Mouse (Mus musculus) limb, embryonic 13.5 days (tissue): Measurements from ENCODE around the gene 1700037H04Rik. TPM values are rescaled to one million over a fixed set of nuclear protein-coding genes. Genes with fewer than 3 reads are reported as not detected.
A peak's percentile ranks its signal among the peaks of the same experiment; 100 is the strongest.
"Not testable (repeated sequence)": the region's sequence is repeated elsewhere in the genome, so short reads cannot be mapped to it uniquely, and the experiment has no call there.

Experiments
- ATAC-seq: fragments of 200-750 bp; cut with Nextera tagmentation; 2 replicates; pipeline ENCODE4 v1.8.0; 2017; ENCODE audit warnings: low read depth, moderate number of reproducible peaks, moderate TSS enrichment; ENCODE audit not compliant: low FRiP score
- H3K27ac ChIP-seq: fragments of 300-500 bp; sonication (generic); 2 replicates; pipeline ENCODE4 v1.5.1; 2015; ENCODE audit warnings: inconsistent platforms, mild to moderate bottlenecking, moderate library complexity
- H3K27me3 ChIP-seq: fragments of 300-500 bp; sonication (generic); 2 replicates; pipeline ENCODE4 v1.6.1; 2015; ENCODE audit warnings: mild to moderate bottlenecking, inconsistent platforms
- H3K36me3 ChIP-seq: fragments of 300-500 bp; sonication (generic); 2 replicates; pipeline ENCODE4 v1.6.1; 2015; ENCODE audit warnings: inconsistent platforms, mild to moderate bottlenecking, moderate library complexity
- H3K4me1 ChIP-seq: fragments of 300-500 bp; sonication (generic); 2 replicates; pipeline ENCODE4 v1.6.1; 2015; ENCODE audit warnings: inconsistent platforms
- H3K4me2 ChIP-seq: fragments of 300-500 bp; sonication (generic); replicated peaks from 2 replicates; pipeline ENCODE4 v1.6.1; 2015; ENCODE audit warnings: inconsistent platforms, mild to moderate bottlenecking, moderate library complexity
- H3K4me3 ChIP-seq: fragments of 300-500 bp; sonication (generic); 2 replicates; pipeline ENCODE4 v1.5.1; 2015; ENCODE audit warnings: moderate library complexity, mild to moderate bottlenecking, inconsistent platforms
- H3K9ac ChIP-seq: fragments of 300-500 bp; sonication (generic); 2 replicates; pipeline ENCODE4 v1.6.1; 2015; ENCODE audit warnings: mild to moderate bottlenecking, inconsistent platforms
- H3K9me3 ChIP-seq: fragments of 300-500 bp; sonication (generic); 2 replicates; pipeline ENCODE4 v1.6.1; 2016; ENCODE audit warnings: inconsistent platforms
- WGBS: fragments of 180-500 bp; shearing (Covaris S2); methylation state at CpG from one replicate; pipeline ENCODE4 v1.1.7; 2015; 5-methylcytosine and 5-hydroxymethylcytosine counted together
- polyA plus RNA-seq: library from polyadenylated mRNA; unstranded; fragments of >200 nt; fragmentation: Nextera tagmentation; extraction: Ambion mirVana; gene quantifications from 2 replicates; pipeline ENCODE4 v1.2.1, GENCODE M21; 2015

Gene 1700037H04Rik
- polyA plus RNA-seq, 1 experiment from 2014 or later = 56.0 TPM

GRCm38 (mm10) chr2:131105989-131106388 lies 53.9 kb downstream of the 1700037H04Rik start:
- Histone ChIP-seq H3K4me2 (no peak overlapping the region), H3K9ac (no peak overlapping the region), H3K4me1 (no peaks in the 10 kb centered on the region), H3K27ac (no peak overlapping the region), H3K36me3 (no peaks in the 10 kb centered on the region), H3K27me3 (no peaks in the 10 kb centered on the region), H3K9me3 (no peaks in the 10 kb centered on the region), H3K4me3 (no peak overlapping the region)
- WGBS = 81% methylated on average over 5 of the region's 5 CpGs
- ATAC-seq = no peak

GRCm38 (mm10) chr2:131105061-131105460 lies 54.8 kb downstream of the 1700037H04Rik start:
- H3K9ac ChIP-seq, ATAC-seq, H3K4me3 ChIP-seq, H3K9me3 ChIP-seq, H3K4me2 ChIP-seq, H3K27me3 ChIP-seq, H3K36me3 ChIP-seq, H3K27ac ChIP-seq, H3K4me1 ChIP-seq: not testable (repeated sequence)
- 63% methylated on average over 4 of the region's 4 CpGs for WGBS

DNA sequence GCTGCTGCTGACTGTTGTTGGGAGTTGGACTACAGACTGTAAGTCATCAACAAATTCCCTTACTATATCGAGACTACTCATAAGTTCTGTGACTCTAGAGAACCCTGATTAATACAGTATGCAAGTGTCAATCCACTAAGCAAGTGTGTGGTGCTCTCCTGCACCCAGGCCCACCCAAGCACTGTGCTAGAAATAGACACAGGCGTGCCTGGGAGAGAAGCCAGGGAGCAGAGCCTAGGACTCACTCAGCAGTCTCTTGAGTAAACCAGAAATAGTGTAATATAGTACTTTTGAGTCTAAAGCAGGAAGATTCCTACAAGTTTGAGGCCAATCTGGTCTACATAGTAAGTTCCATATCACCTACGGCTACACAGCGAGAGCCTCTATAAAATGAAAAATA lies 55.9 kb downstream of the 1700037H04Rik start:
- no peak overlapping the region for H3K4me2 ChIP-seq
- H3K27me3 ChIP-seq = no peaks in the 10 kb centered on the region
- WGBS = 91% methylated on average over 4 of the region's 4 CpGs
- no peak overlapping the region for H3K9ac ChIP-seq
- H3K4me3 ChIP-seq = no peak overlapping the region
- H3K27ac ChIP-seq = no peak overlapping the region
- no peaks in the 10 kb centered on the region for H3K4me1 ChIP-seq
- ATAC-seq = no peak
- H3K9me3 ChIP-seq = no peaks in the 10 kb centered on the region
- H3K36me3 ChIP-seq = no peaks in the 10 kb centered on the region

DNA sequence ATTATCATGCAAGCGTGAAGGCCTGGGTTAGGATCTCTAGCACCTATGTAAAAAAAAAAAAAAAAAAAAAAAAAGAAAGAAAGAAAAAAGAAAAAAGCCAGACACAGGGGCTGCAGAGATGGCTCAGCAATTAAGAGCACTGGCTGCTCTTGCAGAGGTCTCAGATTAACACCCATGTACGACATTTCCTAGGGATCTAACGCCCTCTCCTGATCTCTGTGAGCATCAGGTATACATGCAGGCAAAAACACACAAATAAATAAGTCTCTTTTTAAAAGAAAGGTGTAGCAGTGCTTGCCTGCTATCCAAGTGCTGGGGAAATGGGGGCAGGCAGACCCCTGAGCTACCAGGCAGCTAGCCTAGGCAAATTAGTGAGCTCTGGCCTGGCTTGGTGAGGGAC lies 58.4 kb downstream of the 1700037H04Rik start:
- Histone ChIP-seq H3K36me3 (no peaks in the 10 kb centered on the region), H3K4me2 (no peak overlapping the region), H3K4me3 (no peak overlapping the region), H3K4me1 (peaks cover 2% of the 10 kb centered on the region), H3K27ac (no peak overlapping the region), H3K9ac (no peak overlapping the region), H3K9me3 (no peaks in the 10 kb centered on the region), H3K27me3 (no peaks in the 10 kb centered on the region)
- 48% methylated on average over 3 of the region's 3 CpGs for WGBS
- ATAC-seq = no peak

GRCm38 (mm10) chr2:131097087-131097486 lies 62.8 kb downstream of the 1700037H04Rik start:
- ATAC-seq = no peak

More at GRCm38 (mm10) chr2:131097087-131097486, 62.8 kb downstream of the 1700037H04Rik start:
- WGBS = 88% methylated on average over 4 of the region's 4 CpGs
- Histone ChIP-seq H3K4me3 (no peak overlapping the region), H3K4me2 (no peak overlapping the region), H3K9me3 (no peaks in the 10 kb centered on the region), H3K27me3 (no peaks in the 10 kb centered on the region), H3K9ac (no peak overlapping the region), H3K36me3 (no peaks in the 10 kb centered on the region), H3K27ac (peak overlapping the region; percentile 67; the same call in 1 of the 2 replicates), H3K4me1 (peaks cover 8% of the 10 kb centered on the region)

Other genes with a start within 250 kb of the 1700037H04Rik start
- gene Gfra4, start 117.0 kb downstream of the 1700037H04Rik start, polyA plus RNA-seq = 27.4 and 29.2 TPM in 2 replicates
- 26.5 and 28.5 TPM in 2 replicates for gene Adam33, start 96.3 kb downstream of the 1700037H04Rik start, polyA plus RNA-seq
- gene Siglec1, start 73.3 kb downstream of the 1700037H04Rik start, polyA plus RNA-seq = 0.17 and 0.19 TPM in 2 replicates
- 22.0 and 22.9 TPM in 2 replicates for gene Hspa12b, start 32.8 kb downstream of the 1700037H04Rik start, polyA plus RNA-seq
- gene Gm11037, start 26.6 kb downstream of the 1700037H04Rik start, polyA plus RNA-seq = not detected in 2 replicates
- 11.2 and 11.6 TPM in 2 replicates for gene Cenpb, start 20.0 kb upstream of the 1700037H04Rik start, polyA plus RNA-seq
- gene Cdc25b, start 26.9 kb upstream of the 1700037H04Rik start, polyA plus RNA-seq = 57.6 and 60.3 TPM in 2 replicates
- gene Spef1, start 27.2 kb upstream of the 1700037H04Rik start, polyA plus RNA-seq = 4.7 and 5.5 TPM in 2 replicates
- 28.0 and 31.3 TPM in 2 replicates for gene Ap5s1, start 47.0 kb upstream of the 1700037H04Rik start, polyA plus RNA-seq
- gene Mavs, start 74.0 kb upstream of the 1700037H04Rik start, polyA plus RNA-seq = 16.6 and 16.7 TPM in 2 replicates
- 39.0 and 39.3 TPM in 2 replicates for gene Pank2, start 102.4 kb upstream of the 1700037H04Rik start, polyA plus RNA-seq
- 10.2 and 10.5 TPM in 2 replicates for gene Rnf24, start 192.8 kb upstream of the 1700037H04Rik start, polyA plus RNA-seq